Mouse (Mus musculus): ENCODE data around the gene Aldh4a1.
A peak's percentile ranks its signal among the peaks of the same experiment; 100 is the strongest.

DNA sequence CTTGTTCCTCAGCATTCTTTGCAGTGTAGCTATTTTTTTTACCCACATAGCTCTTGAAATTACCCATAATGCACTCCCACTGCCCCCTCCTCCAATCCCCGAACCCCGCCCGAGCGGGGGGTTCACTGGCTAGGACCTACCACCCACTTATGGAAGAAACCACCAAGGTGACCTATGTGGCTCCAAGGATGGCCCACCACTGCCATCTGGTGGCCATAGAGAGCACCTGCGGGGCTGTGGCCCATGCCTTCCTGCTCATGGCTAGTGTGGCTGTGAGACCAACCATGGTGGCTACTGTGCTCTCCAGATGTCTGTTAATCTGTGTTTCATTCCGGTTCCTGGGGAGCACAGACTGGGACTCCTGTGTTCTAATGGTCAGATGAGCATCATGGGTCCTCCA, 47.2 kb downstream of the Aldh4a1 start:
- TF ChIP-seq USF1 (IDR thresholded peaks at IDR 0.05; ENCODE audit: low read depth) (no peak), MYOG (IDR thresholded peaks at IDR 0.05; ENCODE audit: control insufficient read depth in 1 of 3, insufficient read depth in 1 of 3, insufficient read length in 2 of 3, low read depth in 2 of 3) (peak in 1 of 3 experiments; percentile 13)
